Mouse (Mus musculus) lung, postnatal 0 days (tissue): ENCODE data around the gene Chit1.

Source experiments
- CTCF ChIP-seq: IDR thresholded peaks from 2 replicates; pipeline ENCODE4 v1.5.1; 2016; ENCODE audit warnings: antibody characterized with exemption, mild to moderate bottlenecking
- EP300 ChIP-seq: IDR thresholded peaks from 2 replicates; pipeline ENCODE4 v1.6.1; 2016; ENCODE audit warnings: antibody characterized with exemption, mild to moderate bottlenecking, control low read depth

DNA sequence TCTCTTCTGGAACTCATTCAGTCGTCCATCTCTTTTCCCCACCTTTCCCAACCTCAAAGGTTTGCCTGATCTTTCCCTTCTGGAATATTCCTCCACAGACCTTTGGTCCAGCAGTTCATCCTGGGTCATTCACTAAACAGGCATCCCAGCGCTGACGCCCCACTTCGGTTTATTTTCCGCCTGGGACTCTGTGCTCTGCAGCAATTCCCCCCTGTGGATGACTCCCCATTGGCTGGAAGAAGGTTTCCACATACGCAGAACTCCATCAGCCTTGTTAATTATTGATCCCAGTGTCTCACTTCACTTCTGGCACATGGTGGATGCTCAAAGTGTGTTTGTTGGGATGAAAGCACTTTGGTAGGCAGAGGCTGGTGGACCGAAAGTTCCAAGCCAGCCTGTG lies 52.4 kb downstream of the Chit1 start:
- TF ChIP-seq CTCF (no peak), EP300 (no peak)
